Mouse (Mus musculus) brain, embryonic 14.5 days (tissue): ENCODE measurements at regions not wholly inside any gene's neighbourhood (a gene's known extent, or its start where the extent isn't known, plus 50 kb on each side); places are given as distances from the start of the nearest gene placed in this dataset.

Experiments
- CTCF ChIP-seq: fragments of 200-500 bp; IDR thresholded peaks from 2 replicates; pipeline ENCODE4 v1.5.1; 2012; ENCODE audit warnings: inconsistent platforms, mild to moderate bottlenecking, moderate library complexity, borderline replicate concordance; ENCODE audit not compliant: insufficient read depth, insufficient read length; ENCODE audit errors: extremely low read depth
- POLR2A ChIP-seq: fragments of 200-500 bp; IDR thresholded peaks from 2 replicates; pipeline ENCODE4 v1.6.1; 2012; ENCODE audit warnings: mild to moderate bottlenecking, inconsistent platforms, borderline replicate concordance; ENCODE audit not compliant: poor library complexity, insufficient read depth, insufficient read length, severe bottlenecking; ENCODE audit errors: extremely low read depth

- TF ChIP-seq CTCF (no peak), POLR2A (no peak)
Measured at GRCm38 (mm10) chr1:52387062-52387461, 113.4 kb downstream of the Nab1 start.
